Mouse (Mus musculus) hindbrain, embryonic 11.5 days (tissue): ENCODE results near the gene Dusp28. TPM values are rescaled to one million over a fixed set of nuclear protein-coding genes. Genes with fewer than 3 reads are reported as not detected.

ENCODE experiments used
- ATAC-seq: fragments of 200-750 bp; cut with Nextera tagmentation; 2 replicates; pipeline ENCODE4 v1.8.0; 2017; ENCODE audit warnings: mild to moderate bottlenecking, moderate TSS enrichment, moderate library complexity; ENCODE audit not compliant: low FRiP score
- DNase-seq: peaks from one replicate; pipeline ENCODE4 v3.0.0-alpha.2; 2015; ENCODE audit warnings: low spot score
- H3K27ac ChIP-seq: fragments of 300-500 bp; sonication (generic); 2 replicates; pipeline ENCODE4 v1.5.1; 2014; ENCODE audit warnings: mild to moderate bottlenecking, low read depth, low read length
- H3K27me3 ChIP-seq: fragments of 300-500 bp; sonication (generic); 2 replicates; pipeline ENCODE4 v1.6.1; 2014; ENCODE audit warnings: mild to moderate bottlenecking, low read length, moderate library complexity, mixed read lengths; ENCODE audit not compliant: control insufficient read depth, insufficient read depth
- H3K36me3 ChIP-seq: fragments of 300-500 bp; sonication (generic); 2 replicates; pipeline ENCODE4 v1.6.1; 2014; ENCODE audit warnings: mild to moderate bottlenecking, low read length, moderate library complexity, mixed read lengths; ENCODE audit not compliant: control insufficient read depth, insufficient read depth
- H3K4me1 ChIP-seq: fragments of 300-500 bp; sonication (generic); replicated peaks from 2 replicates; pipeline ENCODE4 v1.6.1; 2014; ENCODE audit warnings: low read length, mixed read lengths; ENCODE audit not compliant: control insufficient read depth, insufficient read depth
- H3K4me2 ChIP-seq: fragments of 300-500 bp; sonication (generic); replicated peaks from 2 replicates; pipeline ENCODE4 v1.6.1; 2014; ENCODE audit warnings: mild to moderate bottlenecking, low read depth, low read length
- H3K4me3 ChIP-seq: fragments of 300-500 bp; sonication (generic); 2 replicates; pipeline ENCODE4 v1.5.1; 2014; ENCODE audit warnings: low read depth, low read length
- H3K9ac ChIP-seq: fragments of 300-500 bp; sonication (generic); 2 replicates; pipeline ENCODE4 v1.6.1; 2014; ENCODE audit warnings: low read depth, low read length
- H3K9me3 ChIP-seq: fragments of 300-500 bp; sonication (generic); 2 replicates; pipeline ENCODE4 v1.6.1; 2016; ENCODE audit warnings: low read length; ENCODE audit not compliant: control insufficient read depth
- WGBS: fragments of 180-500 bp; shearing (Covaris S2); extraction: QIAGEN DNeasy Blood & Tissue Kit; methylation state at CpG from one replicate; pipeline ENCODE4 v1.1.7; 2014; 5-methylcytosine and 5-hydroxymethylcytosine counted together
- polyA plus RNA-seq: library from polyadenylated mRNA; unstranded; fragments of >200 nt; fragmentation: Nextera tagmentation; extraction: Ambion mirVana; gene quantifications from 2 replicates; pipeline ENCODE4 v1.2.1, GENCODE M21; 2014

Dusp28 gene
- polyA plus RNA-seq, 1 experiment from 2014 or later, result 8.5 TPM

DNA sequence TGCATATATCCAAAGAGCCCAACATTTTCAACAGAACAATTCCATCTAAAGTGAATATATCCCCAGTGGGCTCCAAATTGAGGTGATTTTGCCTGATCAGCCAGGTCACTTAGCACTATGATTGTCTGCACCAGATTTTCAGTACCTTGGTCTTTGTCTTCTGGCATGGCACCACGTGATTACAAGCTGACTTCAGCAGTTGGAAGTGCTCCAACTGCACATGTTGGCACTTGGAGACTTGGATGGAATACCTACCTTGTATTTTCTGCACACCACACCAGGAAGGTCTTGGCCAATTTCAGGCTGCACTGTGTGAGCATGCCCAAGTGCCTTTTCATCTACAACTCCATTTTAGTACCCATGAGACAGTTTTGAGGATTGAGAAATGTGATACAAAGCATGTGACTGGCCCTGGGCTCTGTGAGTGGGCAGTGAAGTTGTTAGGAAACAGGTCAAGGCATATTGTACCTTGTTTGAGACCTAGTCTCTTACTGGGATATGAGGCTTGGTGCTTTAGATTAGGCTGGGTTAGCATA is 23.5 kb downstream of the Dusp28 start:
- ATAC-seq (no peak), DNase-seq (no peak)
- no peaks in the 10 kb centered on the region for H3K36me3 ChIP-seq
- no peaks in the 10 kb centered on the region for H3K4me1 ChIP-seq
- no peak overlapping the region for H3K9ac ChIP-seq
- no peaks in the 10 kb centered on the region for H3K9me3 ChIP-seq
- no peak overlapping the region for H3K27ac ChIP-seq
- H3K4me3 ChIP-seq, result no peak overlapping the region
- H3K4me2 ChIP-seq, result no peak overlapping the region
- no peaks in the 10 kb centered on the region for H3K27me3 ChIP-seq
- WGBS, result 29% methylated on average over 1 of the region's 1 CpGs

DNA sequence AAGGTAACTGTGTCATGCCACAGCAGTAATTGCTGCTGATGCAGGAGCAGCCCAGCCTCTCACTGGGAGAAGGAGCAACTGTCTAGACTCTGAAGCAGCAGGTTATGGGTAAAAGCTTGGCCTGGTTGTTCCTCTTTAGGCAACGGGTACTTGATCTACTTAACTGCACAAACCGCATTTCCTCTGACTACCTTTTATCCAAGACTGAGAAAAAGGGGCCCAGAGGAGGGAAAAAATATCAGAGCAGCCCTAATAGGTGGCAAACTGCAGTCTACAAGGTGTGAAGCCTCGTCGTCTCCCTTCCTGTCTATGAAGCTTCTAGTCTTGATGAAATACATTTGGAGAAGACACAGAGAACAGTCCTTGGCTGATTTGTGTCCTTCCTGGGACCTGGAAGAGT is 26.8 kb downstream of the Dusp28 start:
- no peak for ATAC-seq
- peak overlapping the region; percentile 72 for H3K4me2 ChIP-seq
- peak overlapping the region; percentile 72 for H3K4me3 ChIP-seq
- no peaks in the 10 kb centered on the region for H3K27me3 ChIP-seq
- H3K27ac ChIP-seq, result peak overlapping the region; percentile 98
- H3K36me3 ChIP-seq, result 0 out of 2 replicates have a peak, but pooled peaks cover under 1% of the 10 kb centered on the region
- H3K9me3 ChIP-seq, result no peaks in the 10 kb centered on the region
- WGBS, result 85% methylated on average over 4 of the region's 4 CpGs
- H3K9ac ChIP-seq, result peak overlapping the region; percentile 75
- no peak for DNase-seq
- H3K4me1 ChIP-seq, result no peaks in the 10 kb centered on the region

- ATAC-seq, result peak; percentile 100
- DNase-seq, result peak; percentile 95
- H3K9ac ChIP-seq, result peak within 1 kb of the TSS; percentile 75
- 0 out of 2 replicates have a peak, but pooled peaks cover 2% of the 10 kb centered on the region for H3K36me3 ChIP-seq
- H3K4me3 ChIP-seq, result peak within 1 kb of the TSS; percentile 72
- H3K4me1 ChIP-seq, result no peaks in the 10 kb centered on the region
- WGBS, result under 1% methylated on average over 45 of the region's 45 CpGs
- H3K27ac ChIP-seq, result peak within 1 kb of the TSS; percentile 98
- peak within 1 kb of the TSS; percentile 72 for H3K4me2 ChIP-seq
- H3K27me3 ChIP-seq, result no peaks in the 10 kb centered on the region
- H3K9me3 ChIP-seq, result no peaks in the 10 kb centered on the region
Measured at GRCm38 (mm10) chr1:92934182-92934827, 27.5 kb downstream of the Dusp28 start, which contains the start of gene Capn10. Gene Capn10 (plus strand): TSS chr1:92934376.

DNA sequence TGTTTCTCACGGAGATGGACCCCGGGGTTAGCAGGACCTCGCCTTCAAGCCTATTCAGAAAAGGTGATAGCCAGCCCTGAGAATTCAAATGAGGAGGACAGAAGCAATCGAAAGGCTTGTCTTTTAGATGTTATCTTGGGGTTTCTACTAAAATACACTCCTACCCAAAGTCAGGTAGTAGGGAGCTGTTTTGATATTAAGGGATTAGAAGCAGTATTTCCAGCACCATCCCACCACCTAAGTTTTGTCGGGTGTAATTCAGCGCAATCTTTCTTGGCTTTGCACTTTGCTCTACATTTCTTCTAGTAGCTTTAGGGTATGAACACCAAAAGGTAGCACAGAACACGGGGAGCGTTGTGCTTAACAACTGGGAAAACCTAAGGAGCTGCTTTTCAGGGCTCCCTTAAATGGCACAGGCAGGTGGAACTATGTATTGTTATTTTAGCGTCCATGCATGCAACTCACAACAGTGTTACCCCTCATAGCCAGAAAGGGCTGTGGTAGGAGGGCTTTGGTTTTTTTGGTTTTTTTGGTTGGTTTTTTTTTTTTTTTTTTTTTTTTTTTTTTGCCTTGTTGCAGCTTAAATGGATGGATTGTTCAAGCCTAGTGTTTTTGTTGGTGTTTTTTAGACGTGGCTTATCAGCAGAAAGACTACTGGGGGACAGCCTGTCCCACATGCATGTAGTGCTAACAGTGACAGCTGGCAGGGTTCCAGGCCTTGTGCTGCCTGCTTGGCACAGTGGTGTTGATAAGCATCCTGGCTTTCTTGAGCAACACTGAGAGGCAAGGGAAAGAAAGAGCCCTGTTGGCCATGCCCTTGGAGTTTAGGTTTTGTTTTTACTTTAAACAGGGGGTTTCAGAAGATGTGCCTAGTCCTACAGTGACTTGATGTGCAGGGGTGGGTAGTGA is 28.5 kb downstream of the Dusp28 start:
- H3K27me3 ChIP-seq, result no peaks in the 10 kb centered on the region
- peak overlapping the region; percentile 72 for H3K4me2 ChIP-seq
- ATAC-seq (no peak), DNase-seq (peak; percentile 26)
- peak overlapping the region; percentile 72 for H3K4me3 ChIP-seq
- peak overlapping the region; percentile 98 for H3K27ac ChIP-seq
- no peaks in the 10 kb centered on the region for H3K4me1 ChIP-seq
- peak overlapping the region; percentile 75 for H3K9ac ChIP-seq
- 22% methylated on average over 10 of the region's 10 CpGs for WGBS
- H3K9me3 ChIP-seq, result no peaks in the 10 kb centered on the region
- H3K36me3 ChIP-seq, result 0 out of 2 replicates have a peak, but pooled peaks cover 2% of the 10 kb centered on the region

DNA sequence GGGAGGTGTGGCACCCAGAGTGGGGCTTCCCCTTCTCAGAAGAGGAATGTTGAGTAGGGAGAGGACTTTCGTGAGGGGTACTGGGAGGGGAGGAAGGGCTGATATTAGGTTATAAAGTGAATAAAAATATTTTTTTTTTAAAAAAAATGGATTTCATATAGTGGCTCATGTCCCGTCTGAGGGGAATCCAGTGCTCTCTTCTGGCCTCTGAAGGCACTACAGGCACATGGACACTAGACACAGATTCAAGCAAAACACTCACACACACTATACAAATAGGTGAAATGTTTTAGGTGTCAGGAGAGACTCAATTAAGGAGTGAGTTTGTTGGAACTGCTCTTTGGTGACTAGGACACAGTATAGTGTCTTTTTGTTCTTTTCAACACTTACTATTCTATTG is 29.2 kb downstream of the Dusp28 start:
- Histone ChIP-seq H3K9me3 (no peaks in the 10 kb centered on the region), H3K27me3 (no peaks in the 10 kb centered on the region), H3K4me2 (peak overlapping the region; percentile 72), H3K4me1 (no peaks in the 10 kb centered on the region), H3K36me3 (0 out of 2 replicates have a peak, but pooled peaks cover 2% of the 10 kb centered on the region), H3K4me3 (peak overlapping the region; percentile 72), H3K27ac (no peak overlapping the region), H3K9ac (no peak overlapping the region)
- DNase-seq, result no peak
- WGBS, result 61% methylated on average over 2 of the region's 2 CpGs
- no peak for ATAC-seq

DNA sequence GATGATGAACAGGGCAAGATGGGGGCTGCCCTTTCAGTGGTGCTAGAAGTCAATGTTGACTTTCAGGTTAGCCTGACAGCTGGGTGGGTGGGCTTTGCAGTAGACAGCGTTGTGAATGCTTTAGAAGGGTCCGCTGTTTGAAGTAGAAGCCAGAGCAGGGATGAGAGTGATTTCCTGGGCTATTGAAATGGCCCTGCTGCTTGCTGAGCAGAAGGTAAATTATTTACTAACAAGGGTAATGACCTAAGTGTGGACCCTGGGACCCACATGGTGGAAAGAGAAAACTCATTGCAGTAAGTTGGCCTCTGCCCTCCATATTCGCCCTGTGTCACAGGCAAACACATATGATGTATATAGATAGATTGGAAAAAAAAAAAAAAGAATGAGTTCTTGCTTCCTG is 29.7 kb downstream of the Dusp28 start:
- H3K27ac ChIP-seq, result no peak overlapping the region
- no peak overlapping the region for H3K9ac ChIP-seq
- H3K9me3 ChIP-seq, result no peaks in the 10 kb centered on the region
- no peak for ATAC-seq
- 75% methylated on average over 3 of the region's 3 CpGs for WGBS
- H3K27me3 ChIP-seq, result no peaks in the 10 kb centered on the region
- no peak for DNase-seq
- no peak overlapping the region; the same call in 1 of the 2 replicates for H3K4me2 ChIP-seq
- no peak overlapping the region for H3K4me3 ChIP-seq
- H3K36me3 ChIP-seq, result 0 out of 2 replicates have a peak, but pooled peaks cover 4% of the 10 kb centered on the region
- H3K4me1 ChIP-seq, result no peaks in the 10 kb centered on the region

- 90% methylated on average over 3 of the region's 3 CpGs for WGBS
- Histone ChIP-seq H3K27me3 (no peaks in the 10 kb centered on the region), H3K9ac (no peak overlapping the region), H3K4me1 (no peaks in the 10 kb centered on the region), H3K4me2 (no peak overlapping the region), H3K4me3 (no peak overlapping the region), H3K27ac (no peak overlapping the region), H3K9me3 (no peaks in the 10 kb centered on the region), H3K36me3 (0 out of 2 replicates have a peak, but pooled peaks cover 6% of the 10 kb centered on the region)
- DNase-seq, result no peak
- no peak for ATAC-seq
Measured at GRCm38 (mm10) chr1:92937797-92938196, 31.0 kb downstream of the Dusp28 start.

DNA sequence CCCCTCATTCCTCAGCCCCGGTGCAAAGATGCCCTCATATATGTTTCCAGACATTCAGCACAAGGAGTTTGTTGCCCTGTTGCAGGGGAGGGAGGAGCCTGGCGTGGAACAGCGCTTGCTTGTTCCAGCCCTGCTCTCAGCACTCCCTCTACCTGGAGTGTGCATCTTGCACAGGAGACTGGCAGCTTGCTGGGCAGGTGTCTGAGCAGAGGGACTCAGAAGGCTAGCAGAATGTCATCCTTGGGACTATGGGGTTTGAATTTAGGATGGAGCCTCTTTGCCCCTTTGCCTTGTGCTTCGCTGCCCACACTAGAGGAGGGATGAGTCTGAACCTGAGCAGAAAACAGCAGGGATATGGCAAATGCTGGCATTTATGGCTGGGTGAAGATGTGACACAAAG is 33.0 kb downstream of the Dusp28 start:
- Histone ChIP-seq H3K4me2 (no peak overlapping the region), H3K9me3 (no peaks in the 10 kb centered on the region), H3K27ac (no peak overlapping the region), H3K36me3 (0 out of 2 replicates have a peak, but pooled peaks cover 6% of the 10 kb centered on the region), H3K4me3 (no peak overlapping the region), H3K4me1 (no peaks in the 10 kb centered on the region), H3K27me3 (no peaks in the 10 kb centered on the region), H3K9ac (no peak overlapping the region)
- 90% methylated on average over 4 of the region's 4 CpGs for whole genome bisulfite sequencing
- ATAC-seq (no peak), DNase-seq (no peak)
